Mouse (Mus musculus) T-helper 1 cell (primary cell): ENCODE measurements around the gene Phf14.
"Not testable (repeated sequence)": the region's sequence is repeated elsewhere in the genome, so short reads cannot be mapped to it uniquely, and the experiment has no call there.

Experiments
- in situ Hi-C: fragments of 300-600 bp; cut with MboI, MseI; formaldehyde crosslinking; loops from one replicate; pipeline ENCODE4 v1.15.1; 2025; ENCODE audit warnings: high pct_unique_total_duplicates

Phf14 gene

GRCm38 (mm10) chr6:11907269-11908032 lies at the start of gene Phf14, which contains the start of gene Ndufa4:
Phf14 (plus strand) TSS chr6:11907809.
Ndufa4 (minus strand) TSS chr6:11907497.
- in situ Hi-C loops, result no loop called here

DNA sequence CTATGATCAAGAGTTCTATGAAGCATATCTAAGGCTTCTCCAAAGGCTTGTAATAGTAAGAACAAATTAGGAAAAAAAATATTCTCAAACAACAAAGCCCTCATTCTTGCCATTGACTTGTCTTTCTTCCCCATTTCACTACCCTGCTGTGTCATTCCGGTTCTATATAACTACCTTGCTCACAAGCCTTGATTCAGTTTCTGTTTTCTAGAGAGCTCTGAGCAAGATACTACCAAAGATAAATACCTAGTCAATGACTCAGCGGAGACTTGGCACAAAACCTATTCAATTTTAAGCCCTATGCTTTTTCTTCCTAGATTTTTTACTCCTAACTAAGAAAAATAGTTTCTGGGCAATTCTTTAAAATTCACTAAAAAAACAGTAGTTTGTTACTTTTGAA lies 32.2 kb upstream of the Phf14 start:
- in situ Hi-C loops, result not testable (repeated sequence)

DNA sequence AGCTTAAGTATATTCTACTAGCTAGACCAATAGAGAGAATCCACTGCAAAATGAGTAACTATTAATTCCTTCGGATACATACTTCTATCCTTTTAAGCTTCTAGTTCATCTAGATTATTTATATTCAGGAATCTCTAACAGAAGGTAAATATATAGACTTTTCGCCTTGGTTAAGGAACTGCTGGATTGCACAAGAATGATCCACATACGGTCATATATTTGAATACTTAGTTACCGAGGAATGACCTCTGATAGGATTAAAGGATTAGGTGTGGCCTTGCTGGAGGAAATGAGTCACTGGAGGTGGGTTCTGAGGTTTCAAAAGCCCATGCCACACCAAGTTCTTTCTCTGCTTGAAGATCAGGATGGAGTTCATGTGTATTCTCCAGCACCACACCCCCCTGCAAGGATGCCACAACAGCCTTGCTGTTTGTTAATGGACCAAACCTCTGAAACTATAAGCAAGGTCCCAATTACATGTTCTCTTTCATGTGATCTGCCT lies 6.7 kb upstream of the Phf14 start:
- in situ Hi-C loops, result loop anchor here (5.0 kb wide), 1 partner anchor 39 kb away; no protein-coding TSS in a partner anchor

DNA sequence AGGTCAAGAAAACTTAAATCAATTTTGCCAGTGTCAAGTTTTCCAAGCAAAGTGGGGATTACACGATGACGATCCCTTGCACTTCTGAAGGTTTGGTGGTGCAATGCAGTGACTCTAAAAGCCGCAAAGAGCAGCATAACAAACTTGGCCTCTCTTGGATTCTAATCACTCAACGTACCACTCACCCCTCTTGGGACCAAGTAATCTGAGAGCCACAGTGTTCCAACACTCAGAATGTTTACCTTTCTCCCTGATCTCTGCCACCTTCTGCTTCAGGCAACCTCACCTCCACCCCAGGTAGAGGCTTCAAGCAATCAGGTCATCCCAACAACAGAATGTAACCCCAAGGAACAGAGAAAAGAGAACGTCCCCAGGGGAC lies 730 bp upstream of the Phf14 start:
- in situ Hi-C loops, result no loop called here

- in situ Hi-C loops, result no loop called here
Measured at GRCm38 (mm10) chr6:11908170-11908569, 561 bp downstream of the Phf14 start.

- in situ Hi-C loops, result no loop called here
Measured at GRCm38 (mm10) chr6:11925496-11926041, 18.0 kb downstream of the Phf14 start.

DNA sequence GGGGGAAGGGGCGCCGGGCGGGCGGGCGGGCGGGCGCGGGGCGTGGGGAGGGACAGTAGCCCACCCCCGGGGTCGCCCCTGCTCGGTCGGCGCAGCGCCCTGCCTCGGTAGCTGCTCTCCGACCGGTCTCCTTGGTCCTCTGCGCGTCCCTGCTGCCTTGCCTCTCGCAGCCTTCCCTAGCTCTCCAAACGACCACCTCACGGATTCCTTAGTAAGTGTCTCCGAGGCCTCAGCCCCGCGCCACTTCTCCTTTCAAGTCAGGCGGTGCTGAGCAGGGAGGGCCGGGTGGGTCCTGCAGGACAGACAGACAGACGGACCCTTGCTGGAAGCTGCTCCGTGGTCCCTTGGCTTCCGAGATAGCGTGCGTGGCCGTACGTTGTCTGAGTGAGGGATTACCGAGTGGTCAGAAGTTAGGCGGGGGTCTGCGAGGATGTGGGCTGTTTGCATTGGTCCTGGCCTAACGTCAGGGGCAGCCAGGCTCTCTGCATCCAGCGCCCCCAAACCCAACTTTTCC lies 18.5 kb downstream of the Phf14 start:
- in situ Hi-C loops, result no loop called here

DNA sequence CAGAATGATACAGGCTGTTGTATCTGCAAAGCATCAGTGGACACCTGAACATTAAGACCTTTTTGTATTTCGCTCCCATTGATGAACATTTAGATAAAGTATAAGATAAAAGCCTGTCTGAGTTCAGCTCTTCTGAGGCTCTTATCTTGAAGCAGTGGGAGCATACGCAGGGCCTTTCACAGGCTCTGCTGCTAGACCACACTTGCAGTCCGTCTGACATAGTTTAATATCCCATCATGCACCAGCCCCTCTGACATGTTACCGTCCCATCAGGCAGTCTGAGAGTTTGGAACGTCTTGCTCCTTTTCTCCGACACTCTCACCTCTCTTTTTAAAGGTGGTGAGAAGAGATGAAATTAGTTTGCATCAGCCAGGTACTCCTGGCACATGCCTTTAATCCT lies 19.9 kb downstream of the Phf14 start:
- in situ Hi-C loops, result no loop called here

- in situ Hi-C loops, result no loop called here
Measured at GRCm38 (mm10) chr6:11933403-11933802, 25.8 kb downstream of the Phf14 start.

DNA sequence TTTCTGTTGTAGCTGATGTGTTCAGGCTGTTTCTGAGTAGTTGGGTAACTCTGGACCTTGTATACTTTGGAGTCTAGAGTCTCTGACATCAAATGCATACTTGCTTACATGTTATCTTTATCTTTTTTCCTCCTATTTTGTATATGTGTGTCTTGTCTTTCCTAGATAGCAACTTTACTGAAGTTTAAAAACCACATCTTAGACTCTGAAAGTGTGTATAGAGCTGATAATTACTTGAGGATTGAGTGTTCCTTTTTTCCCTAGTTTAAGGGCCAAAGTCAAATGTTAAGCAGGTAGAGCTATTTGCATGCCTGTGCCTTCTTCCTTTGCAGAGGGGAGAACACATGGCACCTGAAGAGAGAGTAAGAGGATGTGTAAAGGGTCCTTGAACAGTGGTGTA lies 33.3 kb downstream of the Phf14 start:
- in situ Hi-C loops, result no loop called here

DNA sequence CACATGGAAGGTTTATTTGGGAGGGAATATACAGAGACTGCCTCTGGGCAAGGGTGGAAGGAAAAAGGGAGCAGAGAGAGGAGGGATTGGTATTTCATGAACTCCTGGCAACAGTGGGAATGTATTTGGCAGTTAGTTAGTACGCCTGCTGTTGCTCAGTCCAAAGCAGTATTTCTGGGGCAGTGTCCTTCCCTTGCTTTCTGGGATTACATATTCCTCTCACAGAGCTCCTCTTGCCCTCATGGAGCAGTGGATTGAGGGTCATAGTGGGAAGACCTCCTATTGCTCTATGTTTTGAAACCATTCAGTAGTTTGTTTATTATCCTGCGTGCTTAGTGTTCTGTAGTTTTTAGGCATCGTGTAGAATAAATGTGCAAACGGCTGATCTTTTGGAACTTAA lies 34.5 kb downstream of the Phf14 start:
- in situ Hi-C loops, result no loop called here

DNA sequence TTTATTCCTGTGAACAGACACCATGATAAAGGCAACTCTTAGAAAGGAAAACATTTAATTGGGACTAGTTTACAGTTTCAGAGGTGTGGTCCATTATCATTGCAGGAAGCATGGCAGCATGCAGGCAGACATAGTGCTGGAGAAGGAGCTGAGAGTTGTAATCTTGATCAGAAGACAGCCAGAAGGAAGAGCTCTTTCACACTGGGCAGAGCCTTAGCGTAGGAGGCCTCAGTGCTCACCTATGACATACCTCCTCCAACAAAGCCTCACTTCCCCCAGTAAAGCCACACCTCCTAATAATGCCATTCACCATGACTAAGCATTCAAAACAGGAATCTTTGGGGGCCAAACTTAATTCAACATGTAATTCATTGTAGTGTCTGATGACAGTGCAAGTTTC lies 40.5 kb downstream of the Phf14 start:
- in situ Hi-C loops, result no loop called here

- in situ Hi-C loops, result no loop called here
Measured at GRCm38 (mm10) chr6:11960172-11960571, 52.6 kb downstream of the Phf14 start.

- in situ Hi-C loops, result no loop called here
Measured at GRCm38 (mm10) chr6:11993782-11994181, 86.2 kb downstream of the Phf14 start.

GRCm38 (mm10) chr6:11998576-11998975 lies 91.0 kb downstream of the Phf14 start:
- in situ Hi-C loops, result no loop called here

DNA sequence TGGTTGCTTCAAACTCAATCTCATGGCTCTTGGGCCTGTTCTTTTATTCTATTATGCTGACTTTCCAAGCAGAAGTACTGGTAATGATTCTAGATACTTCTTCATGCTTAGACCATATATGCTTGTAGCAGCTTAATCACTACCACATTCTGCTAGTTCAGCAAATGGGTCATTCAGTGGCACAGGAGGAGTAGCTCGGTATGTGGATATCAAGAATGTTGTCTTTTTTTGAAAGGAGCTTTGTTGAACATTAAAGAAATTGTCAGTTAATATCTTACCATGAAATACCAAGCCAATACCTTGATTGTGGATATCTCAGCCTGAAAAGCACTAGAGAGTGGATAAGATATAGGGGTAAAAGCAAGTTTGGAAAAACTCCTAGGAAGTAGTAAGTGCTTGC lies 91.9 kb downstream of the Phf14 start:
- in situ Hi-C loops, result no loop called here

GRCm38 (mm10) chr6:12005455-12005854 lies 97.8 kb downstream of the Phf14 start:
- in situ Hi-C loops, result no loop called here

DNA sequence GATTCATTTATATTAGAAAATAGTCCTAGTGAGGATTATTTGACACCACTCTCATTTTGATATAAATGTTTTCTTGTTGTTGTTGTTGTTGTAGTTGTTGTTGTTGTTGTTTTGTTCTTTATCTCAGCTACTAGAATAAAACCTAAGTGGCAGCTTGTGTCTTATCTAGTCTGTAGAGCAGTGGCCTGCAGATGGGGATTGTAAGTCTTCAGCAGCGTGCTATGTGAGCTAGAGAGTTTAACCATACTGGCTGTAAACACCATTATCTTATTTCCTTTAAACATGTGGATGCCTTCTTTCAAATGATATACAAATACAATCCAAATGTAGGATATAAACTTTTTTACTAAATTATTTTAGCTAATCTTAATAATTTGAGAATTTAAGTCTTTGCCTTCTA lies 98.4 kb downstream of the Phf14 start:
- in situ Hi-C loops, result no loop called here

- in situ Hi-C loops, result no loop called here
Measured at GRCm38 (mm10) chr6:12012103-12012502, 104.5 kb downstream of the Phf14 start.

DNA sequence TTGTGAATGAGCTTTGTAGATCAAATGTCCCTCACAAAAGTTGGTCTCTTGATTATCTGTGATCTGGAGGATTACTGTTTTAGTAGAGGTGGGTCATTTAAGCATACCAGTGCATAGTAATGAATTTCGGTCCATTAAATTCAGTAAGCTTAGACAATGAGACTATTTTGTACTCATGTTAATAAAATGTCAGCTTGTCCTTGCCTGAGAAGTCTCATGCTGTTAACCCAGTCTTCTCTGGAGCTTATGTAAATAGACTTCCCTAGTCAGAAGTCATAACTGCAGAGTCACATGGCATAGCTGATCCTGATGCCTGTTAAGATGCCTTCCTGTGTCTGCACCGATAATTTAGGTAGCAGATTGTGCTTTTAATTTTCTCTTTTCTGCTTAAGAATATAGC lies 106.4 kb downstream of the Phf14 start:
- in situ Hi-C loops, result no loop called here

DNA sequence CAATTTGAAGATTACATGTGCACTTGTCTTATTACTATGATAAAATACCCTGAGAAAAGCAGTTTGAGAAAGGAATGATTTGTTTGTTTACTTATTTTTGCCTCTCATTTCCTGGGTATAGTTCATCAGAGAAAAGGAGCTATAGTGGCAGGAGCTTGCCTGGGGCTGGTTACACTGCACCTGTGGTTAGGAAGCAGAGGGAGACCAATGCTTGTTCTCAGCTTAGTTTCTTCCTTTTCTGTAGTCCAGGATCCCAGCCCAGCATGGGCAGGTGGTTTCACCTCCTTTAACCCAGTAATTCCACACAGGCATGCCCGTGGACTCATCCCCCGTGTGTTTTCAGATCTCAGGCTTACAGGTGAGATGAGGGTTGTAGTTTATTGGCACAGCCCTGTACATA lies 107.1 kb downstream of the Phf14 start:
- in situ Hi-C loops, result no loop called here

GRCm38 (mm10) chr6:12019736-12020135 lies 112.1 kb downstream of the Phf14 start:
- in situ Hi-C loops, result no loop called here

DNA sequence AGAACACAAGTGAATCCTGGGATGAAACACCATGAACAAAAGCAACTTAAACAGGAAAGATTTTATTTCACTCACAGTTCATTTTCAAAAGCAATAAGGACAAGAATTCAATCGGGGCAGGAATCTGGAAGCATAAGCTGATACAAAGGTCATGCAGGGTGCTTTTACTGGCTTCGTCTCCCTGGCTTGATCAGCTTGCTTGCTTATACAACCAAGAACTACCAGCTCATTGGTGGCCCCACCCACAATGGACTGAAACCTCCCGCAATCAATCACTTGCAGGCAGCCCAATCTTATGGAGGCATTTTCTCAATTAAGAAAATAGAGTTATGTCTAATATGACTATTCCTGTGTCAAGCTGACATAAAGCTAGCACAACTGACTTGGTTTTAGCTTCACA lies 112.5 kb downstream of the Phf14 start:
- in situ Hi-C loops, result no loop called here
